Mouse (Mus musculus) central nervous system, embryonic 11.5 days (tissue): Measurements from ENCODE around the gene Ranbp9. TPM values are rescaled to one million over a fixed set of nuclear protein-coding genes. Genes with fewer than 3 reads are reported as not detected.

ENCODE experiments used
- polyA plus RNA-seq: library from polyadenylated mRNA; depleted of rRNA; stranded (reverse); fragments of >200 nt; gene quantifications from 2 replicates; pipeline ENCODE4 v1.2.3, GENCODE M21; 2012; rRNA removed

The Ranbp9 gene
- 26.4 and 43.2 TPM in 2 replicates for polyA plus RNA-seq

DNA sequence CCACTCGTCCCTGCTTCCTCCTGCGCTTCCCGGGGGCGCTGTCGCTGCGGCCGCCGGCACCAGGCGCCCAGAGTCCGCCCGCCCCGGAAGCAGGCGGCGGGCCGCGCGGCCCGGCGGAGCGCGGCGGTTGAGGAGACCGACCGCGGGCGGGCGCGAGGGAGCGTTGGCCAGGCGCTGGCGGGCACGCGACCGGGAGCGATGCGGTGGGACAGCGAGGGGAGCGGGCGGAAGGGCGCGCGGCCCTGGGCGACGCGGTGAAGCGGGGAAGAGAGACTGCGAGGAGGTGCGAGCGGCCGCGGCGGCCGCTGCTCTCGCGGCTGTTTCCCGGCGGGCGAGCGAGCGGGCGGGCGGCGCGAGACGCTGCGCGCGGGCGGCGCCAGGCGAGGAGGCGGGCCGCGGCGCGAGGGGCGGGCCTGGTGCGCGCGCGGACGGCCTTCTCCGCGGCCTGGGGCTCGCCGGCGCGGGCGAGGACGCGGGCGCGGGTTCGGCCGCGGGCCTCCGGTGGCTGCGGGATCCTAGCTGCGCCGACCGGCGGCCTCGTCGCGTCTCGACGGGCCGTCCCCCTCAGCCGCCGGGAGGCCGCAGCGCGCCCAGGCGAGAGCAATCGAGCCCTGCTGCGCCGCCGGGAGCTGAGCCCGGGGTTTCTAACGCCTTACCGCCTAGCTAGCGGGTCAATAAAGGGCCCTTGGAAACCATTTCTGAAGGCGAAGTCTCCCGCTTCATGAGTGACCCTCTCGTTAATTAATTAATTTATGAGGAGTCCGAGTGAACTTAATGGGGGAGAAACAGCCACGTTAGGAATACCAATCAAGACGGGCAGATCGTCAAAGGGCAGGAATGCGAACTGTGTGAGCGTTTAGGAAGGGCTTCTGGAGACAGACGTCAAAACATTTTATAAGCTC lies at the start of gene Ranbp9:
Gene Ranbp9, minus strand, starts transcription at position 326 of the 902 bp plus-strand sequence.

GRCm38 (mm10) chr13:43398297-43399080 lies 82.6 kb downstream of the Ranbp9 start, which contains the start of gene Nol7:
TSS of gene Nol7 (plus strand) at chr13:43398390.

GRCm38 (mm10) chr13:43364985-43365824 lies 115.9 kb downstream of the Ranbp9 start, which contains the start of gene Sirt5:
TSS of gene Sirt5 (plus strand) at chr13:43365496.

Other genes starting within 250 kb of the Ranbp9 start
- 1.4 and 1.7 TPM in 2 replicates for gene Gfod1, start 177.1 kb downstream of the Ranbp9 start, polyA plus RNA-seq
- 20.5 and 22.3 TPM in 2 replicates for gene Sirt5, start 115.8 kb downstream of the Ranbp9 start, polyA plus RNA-seq
- gene Nol7, start 82.9 kb downstream of the Ranbp9 start, polyA plus RNA-seq: 124 and 215 TPM in 2 replicates
- 12.1 and 15.0 TPM in 2 replicates for gene Mcur1, start 78.9 kb upstream of the Ranbp9 start, polyA plus RNA-seq
- 4.9 and 6.6 TPM in 2 replicates for gene Rnf182, start 134.4 kb upstream of the Ranbp9 start, polyA plus RNA-seq